Mouse (Mus musculus) heart, postnatal 25 days (tissue): ENCODE measurements at regions not wholly inside any gene's neighbourhood (a gene's known extent, or its start where the extent isn't known, plus 50 kb on each side); places are given as distances from the start of the nearest gene placed in this dataset.

Experiments used
- DNase-seq: peaks from one replicate; pipeline ENCODE4 v3.0.0; 2022; ENCODE audit warnings: low spot score
- intact Hi-C: fragments of 180-260 bp; cut with DNase I; formaldehyde crosslinking; loops from one replicate; pipeline ENCODE4 v1.15.1; 2025

GRCm38 (mm10) chr13:11098899-11099585, 738.4 kb upstream of the Chrm3 start:
- intact Hi-C loops, result no loop called here
- DNase-seq, result no peak

DNA sequence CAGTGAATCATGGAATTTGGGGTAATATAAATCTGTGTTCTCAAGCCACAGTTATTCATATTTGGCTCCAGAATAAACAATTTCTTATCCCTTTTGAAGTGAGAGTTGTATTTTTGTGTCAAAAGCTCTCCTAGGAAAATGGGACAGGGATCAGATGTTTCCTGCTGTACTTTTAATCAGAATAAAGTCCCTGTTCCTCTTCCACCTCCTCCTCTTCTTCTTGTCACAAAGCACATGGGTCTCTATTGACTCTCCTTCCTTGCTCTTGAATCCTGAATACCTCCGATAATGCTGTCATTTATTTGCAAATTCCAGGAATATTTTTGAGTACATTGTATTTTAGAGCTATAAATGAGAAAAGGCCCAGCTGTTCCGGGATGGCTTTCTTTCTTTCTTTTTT, 732.3 kb upstream of the Chrm3 start:
- no peak for DNase-seq
- intact Hi-C loops, result no loop called here
